Mouse (Mus musculus): ENCODE measurements around the gene Gnaq. TPM values are rescaled to one million over a fixed set of nuclear protein-coding genes. Genes with fewer than 3 reads are reported as not detected.
A peak's percentile ranks its signal among the peaks of the same experiment; 100 is the strongest.

Gnaq gene
- polyA plus RNA-seq, 1 experiment from 2014 or later: 32.9 TPM

- Histone ChIP-seq H3K36me3 (ENCODE audit: control insufficient read depth, insufficient read depth, low read length) (no peaks in the 10 kb centered on the region), H3K4me1 (replicated peaks; ENCODE audit: control insufficient read depth, insufficient read depth, low read length) (peaks cover 38% of the 10 kb centered on the region), H3K9me3 (ENCODE audit: control insufficient read depth, low read length) (no peaks in the 10 kb centered on the region), H3K4me3 (ENCODE audit: low read length) (peak overlapping the region; percentile 59), H3K27ac (ENCODE audit: low read length) (peak overlapping the region; percentile 61), H3K4me2 (ENCODE audit: low read depth, low read length) (peak overlapping the region; percentile 92), H3K9ac (ENCODE audit: low read length) (peak overlapping the region; percentile 75), H3K27me3 (ENCODE audit: control insufficient read depth, insufficient read depth, low read depth, low read length) (no peaks in the 10 kb centered on the region)
- ATAC-seq (ENCODE audit: low read depth): peak; percentile 51
- 8% methylated on average over 9 of the region's 9 CpGs for WGBS
Observed at GRCm38 (mm10) chr19:16434879-16435278, 302.2 kb downstream of the Gnaq start.

- H3K4me3 ChIP-seq (ENCODE audit: low read length): peak within 1 kb of the TSS; percentile 59
- no peaks in the 10 kb centered on the region for H3K9me3 ChIP-seq (ENCODE audit: control insufficient read depth, low read length)
- H3K9ac ChIP-seq (ENCODE audit: low read length): peak within 1 kb of the TSS; percentile 75
- peak within 1 kb of the TSS; percentile 92 for H3K4me2 ChIP-seq (ENCODE audit: low read depth, low read length)
- H3K4me1 ChIP-seq (replicated peaks; ENCODE audit: control insufficient read depth, insufficient read depth, low read length): peaks cover 42% of the 10 kb centered on the region
- H3K27me3 ChIP-seq (ENCODE audit: control insufficient read depth, insufficient read depth, low read depth, low read length): no peaks in the 10 kb centered on the region
- no peaks in the 10 kb centered on the region for H3K36me3 ChIP-seq (ENCODE audit: control insufficient read depth, insufficient read depth, low read length)
- peak; percentile 64 for ATAC-seq (ENCODE audit: low read depth)
- H3K27ac ChIP-seq (ENCODE audit: low read length): peak within 1 kb of the TSS; percentile 61
- under 1% methylated on average over 27 of the region's 27 CpGs for WGBS
Observed at GRCm38 (mm10) chr19:16435531-16436231, 303.1 kb downstream of the Gnaq start, which contains the start of gene Gna14. Gene Gna14 (plus strand): TSS chr19:16435762.

GRCm38 (mm10) chr19:16436335-16437169 lies 303.9 kb downstream of the Gnaq start:
- peak; percentile 6 for ATAC-seq (ENCODE audit: low read depth)
- 6% methylated on average over 61 of the region's 61 CpGs for WGBS
- Histone ChIP-seq H3K4me3 (ENCODE audit: low read length) (peak overlapping the region; percentile 59), H3K36me3 (ENCODE audit: control insufficient read depth, insufficient read depth, low read length) (no peaks in the 10 kb centered on the region), H3K27me3 (ENCODE audit: control insufficient read depth, insufficient read depth, low read depth, low read length) (no peaks in the 10 kb centered on the region), H3K4me2 (ENCODE audit: low read depth, low read length) (peak overlapping the region; percentile 92), H3K9ac (ENCODE audit: low read length) (peak overlapping the region; percentile 75), H3K27ac (ENCODE audit: low read length) (peak overlapping the region; percentile 20; the same call in 1 of the 2 replicates), H3K4me1 (replicated peaks; ENCODE audit: control insufficient read depth, insufficient read depth, low read length) (peaks cover 42% of the 10 kb centered on the region), H3K9me3 (ENCODE audit: control insufficient read depth, low read length) (no peaks in the 10 kb centered on the region)

Small RNA genes within 50 kb of the gene (microRNA-seq; reads per million reads assigned to microRNA genes)
- not detected for gene Mir496b

Other genes with a start within 250 kb of the Gnaq start
- 148 and 159 TPM in 2 replicates for gene Psat1, start 185.5 kb upstream of the Gnaq start, polyA plus RNA-seq (2015; fragmentation: Nextera tagmentation; extraction: Ambion mirVana)
- gene Cep78, start 147.8 kb upstream of the Gnaq start, polyA plus RNA-seq (2015; fragmentation: Nextera tagmentation; extraction: Ambion mirVana): 24.5 and 26.1 TPM in 2 replicates

Measured in lung, embryonic 16.5 days (tissue).